Mouse (Mus musculus) heart, embryonic 11.5 days (tissue): ENCODE measurements at regions not wholly inside any gene's neighbourhood (a gene's known extent, or its start where the extent isn't known, plus 50 kb on each side); places are given as distances from the start of the nearest gene placed in this dataset.

Experiments
- ATAC-seq: fragments of 200-750 bp; cut with Nextera tagmentation; replicated peaks from 2 replicates; pipeline ENCODE4 v1.8.0; 2017; ENCODE audit warnings: moderate library complexity; ENCODE audit not compliant: insufficient number of reproducible peaks, low FRiP score, low TSS enrichment
- H3K27ac ChIP-seq: fragments of 300-500 bp; sonication (generic); 2 replicates; pipeline ENCODE4 v1.5.1; 2014; ENCODE audit warnings: mild to moderate bottlenecking, low read depth, low read length
- H3K27me3 ChIP-seq: fragments of 300-500 bp; sonication (generic); 2 replicates; pipeline ENCODE4 v1.6.1; 2014; ENCODE audit warnings: mild to moderate bottlenecking, low read length, mixed read lengths; ENCODE audit not compliant: control insufficient read depth, insufficient read depth
- H3K36me3 ChIP-seq: fragments of 300-500 bp; sonication (generic); 2 replicates; pipeline ENCODE4 v1.6.1; 2014; ENCODE audit warnings: mild to moderate bottlenecking, low read length, moderate library complexity, mixed read lengths; ENCODE audit not compliant: control insufficient read depth, insufficient read depth
- H3K4me1 ChIP-seq: fragments of 300-500 bp; sonication (generic); 2 replicates; pipeline ENCODE4 v1.6.1; 2014; ENCODE audit warnings: low read length; ENCODE audit not compliant: control insufficient read depth, insufficient read depth
- H3K4me2 ChIP-seq: fragments of 300-500 bp; sonication (generic); 2 replicates; pipeline ENCODE4 v1.6.1; 2014; ENCODE audit warnings: mild to moderate bottlenecking, moderate library complexity
- H3K4me3 ChIP-seq: fragments of 300-500 bp; sonication (generic); 2 replicates; pipeline ENCODE4 v1.5.1; 2014; ENCODE audit warnings: low read depth, low read length
- H3K9ac ChIP-seq: fragments of 300-500 bp; sonication (generic); 2 replicates; pipeline ENCODE4 v1.6.1; 2014; ENCODE audit warnings: mild to moderate bottlenecking, low read depth, low read length, moderate library complexity
- H3K9me3 ChIP-seq: fragments of 300-500 bp; sonication (generic); replicated peaks from 2 replicates; pipeline ENCODE4 v1.6.1; 2016; ENCODE audit warnings: low read length; ENCODE audit not compliant: control insufficient read depth
- WGBS: fragments of 180-500 bp; shearing (Covaris S2); extraction: QIAGEN DNeasy Blood & Tissue Kit; methylation state at CpG from one replicate; pipeline ENCODE4 v1.1.7; 2014; ENCODE audit not compliant: insufficient replicate concordance; 5-methylcytosine and 5-hydroxymethylcytosine counted together

- peaks cover 8% of the 10 kb centered on the region for H3K4me1 ChIP-seq
- H3K9ac ChIP-seq = no peak overlapping the region
- no peaks in the 10 kb centered on the region for H3K27me3 ChIP-seq
- H3K9me3 ChIP-seq = no peaks in the 10 kb centered on the region
- H3K4me2 ChIP-seq = no peak overlapping the region
- no peaks in the 10 kb centered on the region for H3K36me3 ChIP-seq
- no peak overlapping the region for H3K4me3 ChIP-seq
- no peak for ATAC-seq
- H3K27ac ChIP-seq = no peak overlapping the region
- WGBS = 66% methylated on average over 3 of the region's 3 CpGs
Measured at GRCm38 (mm10) chr13:52029868-52030422, 183.5 kb downstream of the Gadd45g start.

DNA sequence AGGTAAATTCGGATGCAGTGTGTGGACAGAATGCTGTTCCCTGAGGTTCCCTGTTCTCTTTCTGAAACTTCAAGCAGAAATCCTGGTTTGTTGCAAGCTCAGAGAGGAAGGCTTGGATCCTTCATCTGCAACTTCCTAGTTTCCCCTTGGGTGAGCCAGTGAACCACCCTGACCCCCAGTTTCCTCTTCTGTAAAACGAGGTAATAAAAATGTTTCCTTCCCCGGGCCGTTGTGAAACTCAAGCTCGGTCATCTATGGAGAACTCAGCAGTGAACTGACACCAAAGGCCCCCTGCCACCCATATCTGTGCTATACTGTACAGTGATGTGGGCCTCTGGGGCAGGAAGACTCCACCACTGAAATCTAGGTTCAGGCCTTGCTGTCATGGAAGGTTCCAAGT lies 185.0 kb downstream of the Gadd45g start:
- H3K4me3 ChIP-seq = no peak overlapping the region
- no peak overlapping the region for H3K4me2 ChIP-seq
- no peak for ATAC-seq
- no peaks in the 10 kb centered on the region for H3K9me3 ChIP-seq
- no peak overlapping the region for H3K27ac ChIP-seq
- no peaks in the 10 kb centered on the region for H3K27me3 ChIP-seq
- no peak overlapping the region for H3K9ac ChIP-seq
- WGBS = 85% methylated on average over 5 of the region's 5 CpGs
- no peaks in the 10 kb centered on the region for H3K36me3 ChIP-seq
- H3K4me1 ChIP-seq = peaks cover 5% of the 10 kb centered on the region; the same call in 1 of the 2 replicates

GRCm38 (mm10) chr13:52035731-52036130 lies 189.3 kb downstream of the Gadd45g start:
- ATAC-seq = no peak
- H3K27me3 ChIP-seq = no peaks in the 10 kb centered on the region
- no peak overlapping the region for H3K9ac ChIP-seq
- no peaks in the 10 kb centered on the region for H3K36me3 ChIP-seq
- no peak overlapping the region for H3K4me3 ChIP-seq
- WGBS = 52% methylated on average over 6 of the region's 6 CpGs
- H3K27ac ChIP-seq = peak overlapping the region; percentile 35; the same call in 1 of the 2 replicates
- no peak overlapping the region for H3K4me2 ChIP-seq
- no peaks in the 10 kb centered on the region for H3K9me3 ChIP-seq
- peaks cover 5% of the 10 kb centered on the region; the same call in 1 of the 2 replicates for H3K4me1 ChIP-seq

GRCm38 (mm10) chr13:52036351-52036750 lies 189.9 kb downstream of the Gadd45g start:
- Histone ChIP-seq H3K4me3 (no peak overlapping the region), H3K27ac (no peak overlapping the region), H3K27me3 (no peaks in the 10 kb centered on the region), H3K4me1 (peaks cover 5% of the 10 kb centered on the region; the same call in 1 of the 2 replicates), H3K9me3 (no peaks in the 10 kb centered on the region), H3K9ac (no peak overlapping the region), H3K4me2 (no peak overlapping the region), H3K36me3 (no peaks in the 10 kb centered on the region)
- WGBS = 68% methylated on average over 5 of the region's 5 CpGs
- 0 out of 2 replicates have a peak, but pooled peaks have one; percentile 10 for ATAC-seq

DNA sequence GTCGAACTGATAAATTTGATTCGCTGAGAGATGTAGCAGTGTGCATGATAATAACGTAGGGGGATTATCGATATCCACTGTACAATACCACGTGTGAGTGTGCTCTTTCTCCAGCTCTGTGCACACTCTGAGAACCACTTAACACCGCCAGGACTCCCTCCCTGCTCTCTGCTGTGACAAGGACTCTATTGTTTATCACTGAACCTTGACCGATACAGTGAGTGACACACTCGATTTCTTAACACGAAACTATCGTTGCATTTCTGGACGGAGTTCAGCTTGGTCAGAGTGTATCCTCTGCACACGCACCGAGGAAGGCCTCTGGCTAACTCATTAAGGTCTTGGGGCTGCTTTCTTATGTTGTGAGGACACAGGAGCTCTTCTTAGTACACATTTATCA lies 190.7 kb downstream of the Gadd45g start:
- 63% methylated on average over 13 of the region's 13 CpGs for WGBS
- H3K36me3 ChIP-seq = no peaks in the 10 kb centered on the region
- no peak for ATAC-seq
- peaks cover 14% of the 10 kb centered on the region for H3K4me1 ChIP-seq
- H3K27ac ChIP-seq = no peak overlapping the region
- no peaks in the 10 kb centered on the region for H3K27me3 ChIP-seq
- no peak overlapping the region for H3K4me3 ChIP-seq
- H3K9me3 ChIP-seq = no peaks in the 10 kb centered on the region
- no peak overlapping the region for H3K9ac ChIP-seq
- no peak overlapping the region for H3K4me2 ChIP-seq

GRCm38 (mm10) chr13:52041467-52042421 lies 195.3 kb downstream of the Gadd45g start:
- Histone ChIP-seq H3K4me2 (0 out of 2 replicates have a peak overlapping the region, but pooled peaks have one; percentile 15), H3K27ac (no peak overlapping the region), H3K36me3 (no peaks in the 10 kb centered on the region), H3K4me3 (no peak overlapping the region), H3K9ac (no peak overlapping the region), H3K27me3 (no peaks in the 10 kb centered on the region), H3K9me3 (no peaks in the 10 kb centered on the region), H3K4me1 (peaks cover 23% of the 10 kb centered on the region)
- WGBS = 46% methylated on average over 15 of the region's 15 CpGs
- 0 out of 2 replicates have a peak, but pooled peaks have one; percentile 23 for ATAC-seq

DNA sequence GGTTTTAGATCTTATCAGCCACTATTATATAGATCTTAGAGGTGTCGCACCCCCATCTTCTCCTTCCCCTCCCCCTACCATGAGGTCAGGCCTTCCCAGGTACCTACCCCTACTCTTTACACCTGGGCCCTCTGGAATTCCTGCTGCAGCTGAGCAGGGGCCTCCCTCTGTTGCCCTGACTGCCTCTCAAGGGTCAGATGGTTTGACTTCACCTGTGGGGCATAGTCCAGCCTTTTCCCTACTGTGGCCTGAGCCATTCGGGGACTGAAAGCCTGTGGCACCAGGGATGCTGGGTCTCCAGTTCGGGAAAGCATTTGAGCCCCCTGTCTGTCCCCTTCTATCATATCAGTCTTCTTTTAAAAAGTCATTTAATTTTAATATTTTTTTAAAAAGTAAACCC lies 196.4 kb downstream of the Gadd45g start:
- no peak overlapping the region for H3K27ac ChIP-seq
- H3K27me3 ChIP-seq = no peaks in the 10 kb centered on the region
- H3K4me3 ChIP-seq = no peak overlapping the region
- WGBS = 80% methylated on average over 3 of the region's 3 CpGs
- no peak overlapping the region for H3K4me2 ChIP-seq
- H3K36me3 ChIP-seq = no peaks in the 10 kb centered on the region
- no peak overlapping the region for H3K9ac ChIP-seq
- peaks cover 25% of the 10 kb centered on the region for H3K4me1 ChIP-seq
- H3K9me3 ChIP-seq = no peaks in the 10 kb centered on the region
- no peak for ATAC-seq

- Histone ChIP-seq H3K4me2 (no peak overlapping the region), H3K27me3 (no peaks in the 10 kb centered on the region), H3K4me3 (no peak overlapping the region), H3K9me3 (no peaks in the 10 kb centered on the region), H3K4me1 (peaks cover 25% of the 10 kb centered on the region), H3K36me3 (no peaks in the 10 kb centered on the region), H3K27ac (no peak overlapping the region), H3K9ac (no peak overlapping the region)
- 77% methylated on average over 3 of the region's 3 CpGs for WGBS
- ATAC-seq = no peak
Measured at GRCm38 (mm10) chr13:52043916-52044315, 197.4 kb downstream of the Gadd45g start.
